Mouse (Mus musculus) ES-Bruce4 (cell line): ENCODE results near the gene Dlgap4.

Experiments
- CTCF ChIP-seq: IDR thresholded peaks from one replicate; pipeline ENCODE4 v1.8.1; 2011; ENCODE audit warnings: low read depth, low read length
- EP300 ChIP-seq: IDR thresholded peaks from 2 replicates; pipeline ENCODE4 v1.6.1; 2011; ENCODE audit warnings: low read depth, low read length; ENCODE audit not compliant: insufficient read depth
- POLR2A ChIP-seq: IDR thresholded peaks from one replicate; pipeline ENCODE4 v1.8.1; 2011; ENCODE audit warnings: low read length; ENCODE audit not compliant: insufficient read depth

DNA sequence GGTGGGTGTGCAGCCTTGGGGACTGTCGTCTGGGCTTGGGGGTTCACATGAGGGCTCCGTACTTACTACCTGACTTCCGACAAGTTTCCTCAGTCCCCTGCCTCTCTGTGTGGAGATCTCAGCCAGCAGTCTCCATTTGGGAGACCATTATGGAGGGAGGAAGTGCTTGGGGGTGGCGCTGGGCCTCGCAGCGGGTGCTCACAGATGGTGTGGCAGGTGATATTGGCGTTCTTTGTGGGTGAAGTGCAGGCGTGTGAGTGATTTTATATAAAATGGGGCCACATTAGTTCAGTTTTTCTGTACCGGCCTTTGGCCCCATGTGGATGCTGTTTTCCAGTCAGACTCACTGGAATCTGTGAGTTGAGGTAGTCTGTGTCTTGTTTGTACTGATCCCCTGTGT, 12.6 kb downstream of the Dlgap4 start:
- no peak for TF ChIP-seq EP300
- TF ChIP-seq POLR2A = no peak
- TF ChIP-seq CTCF = no peak
